Mouse (Mus musculus): ENCODE measurements around the gene Chrna4. TPM values are rescaled to one million over a fixed set of nuclear protein-coding genes. Genes with fewer than 3 reads are reported as not detected.

The Chrna4 gene
- total RNA-seq (2018; cell fraction: chromatin; rRNA removed) = not detected
- total RNA-seq (2018; cell fraction: cytosol; rRNA removed) = not detected
- total RNA-seq (2018; cell fraction: nucleus; rRNA removed) = not detected
- not detected in 3 replicates for polyA plus RNA-seq (2018)

DNA sequence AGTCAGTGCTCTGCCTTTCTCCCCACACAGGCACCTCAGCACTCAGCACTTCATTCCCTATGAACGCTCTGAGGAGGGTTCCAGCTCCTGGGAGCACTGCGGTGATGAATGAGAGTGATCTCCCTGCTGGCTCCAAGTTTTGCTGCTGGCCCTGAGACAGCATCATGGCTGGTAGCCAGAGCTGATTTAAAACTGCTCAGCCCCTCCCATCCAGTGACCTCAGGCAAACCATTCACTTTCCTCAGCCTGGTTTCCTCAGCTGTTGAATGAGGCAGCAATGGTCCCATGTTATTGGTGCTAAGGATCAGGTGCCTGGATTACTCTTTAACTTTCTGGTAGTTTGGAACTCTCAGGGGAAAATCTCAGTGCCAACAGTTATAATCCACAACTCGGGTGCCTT, at the start of gene Chrna4:
Gene Chrna4, minus strand, starts transcription at position 110 of the 400 bp plus-strand sequence.
- 72% methylated on average over 3 of the region's 3 CpGs for WGBS (ENCODE audit: missing documents)
- Histone ChIP-seq H3K4me3 (ENCODE audit: inconsistent target) (no peak within 1 kb of the TSS), H3K36me3 (ENCODE audit: inconsistent target) (no peaks in the 10 kb centered on the region), H3K79me2 (ENCODE audit: inconsistent target) (no peaks in the 10 kb centered on the region), H3K27ac (no peak within 1 kb of the TSS)

DNA sequence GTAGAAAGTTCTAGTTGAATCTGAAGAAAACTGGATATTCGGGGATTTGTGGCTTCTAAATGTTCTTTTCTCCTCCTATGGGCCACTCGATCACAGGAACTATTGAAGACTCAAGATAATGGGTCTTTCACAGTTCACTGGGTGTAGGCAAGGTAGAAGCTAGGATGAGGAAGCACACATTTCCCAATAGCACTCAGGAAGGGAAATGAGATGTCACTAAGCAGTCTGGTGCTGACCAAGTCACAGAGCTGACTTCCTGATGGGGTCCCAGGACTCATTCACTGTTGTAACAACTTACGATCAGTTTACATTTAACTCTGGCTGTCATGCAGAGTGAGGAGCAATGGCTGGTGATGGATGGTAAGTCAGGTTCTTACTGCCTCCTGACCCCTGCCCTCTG, 46.8 kb upstream of the Chrna4 start:
- Histone ChIP-seq H3K79me2 (ENCODE audit: inconsistent target) (no peaks in the 10 kb centered on the region), H3K36me3 (ENCODE audit: inconsistent target) (no peaks in the 10 kb centered on the region), H3K27ac (no peak overlapping the region), H3K4me3 (ENCODE audit: inconsistent target) (no peak overlapping the region)
- WGBS (ENCODE audit: missing documents) = 42% methylated on average over 3 of the region's 3 CpGs

DNA sequence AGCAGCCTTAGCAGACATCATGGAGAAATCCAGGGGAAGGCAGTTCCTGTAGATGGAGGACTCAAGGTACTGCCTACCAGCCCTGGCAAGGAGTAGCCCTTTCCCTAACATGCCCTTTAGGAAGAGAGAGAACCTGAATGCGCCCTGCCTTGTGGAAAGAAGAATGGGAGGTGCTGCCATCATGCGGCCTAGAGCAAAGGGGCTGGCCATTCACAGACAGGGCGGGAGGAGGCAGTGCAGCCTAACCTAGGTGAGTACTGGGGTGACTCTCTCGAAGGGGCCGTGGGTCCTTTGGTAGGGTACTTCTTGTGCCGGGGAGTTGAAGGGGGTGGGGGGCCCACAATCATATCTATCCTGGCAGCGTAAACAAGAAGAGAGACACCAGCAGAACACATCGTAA, 41.7 kb upstream of the Chrna4 start:
- Histone ChIP-seq H3K27ac (no peak overlapping the region), H3K79me2 (ENCODE audit: inconsistent target) (no peaks in the 10 kb centered on the region), H3K36me3 (ENCODE audit: inconsistent target) (no peaks in the 10 kb centered on the region), H3K4me3 (ENCODE audit: inconsistent target) (no peak overlapping the region)
- 82% methylated on average over 7 of the region's 8 CpGs for WGBS (ENCODE audit: missing documents)

DNA sequence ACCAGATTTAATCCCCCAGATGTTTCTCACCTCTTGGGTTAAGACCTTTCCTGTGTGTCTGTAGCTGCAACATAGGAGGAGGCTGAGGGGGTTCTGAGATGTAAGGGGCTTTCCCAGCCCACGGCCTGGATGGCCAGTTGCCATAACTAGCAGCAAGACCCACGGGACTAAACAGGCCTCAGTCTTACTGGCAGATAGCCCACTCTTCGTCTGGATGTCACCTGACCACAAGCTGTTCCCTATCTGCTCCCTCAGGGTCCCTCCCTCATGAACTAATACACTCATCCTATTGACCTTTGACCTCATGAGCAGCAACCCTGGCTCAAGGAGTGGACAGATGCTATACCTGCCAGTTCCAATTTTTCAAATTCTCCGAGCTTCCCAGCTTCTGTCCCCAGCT, 40.6 kb upstream of the Chrna4 start:
- WGBS (ENCODE audit: missing documents) = 40% methylated on average over 4 of the region's 4 CpGs
- no peak overlapping the region for H3K4me3 ChIP-seq (ENCODE audit: inconsistent target)
- H3K36me3 ChIP-seq (ENCODE audit: inconsistent target) = no peaks in the 10 kb centered on the region
- no peak overlapping the region for H3K27ac ChIP-seq
- H3K79me2 ChIP-seq (ENCODE audit: inconsistent target) = no peaks in the 10 kb centered on the region

DNA sequence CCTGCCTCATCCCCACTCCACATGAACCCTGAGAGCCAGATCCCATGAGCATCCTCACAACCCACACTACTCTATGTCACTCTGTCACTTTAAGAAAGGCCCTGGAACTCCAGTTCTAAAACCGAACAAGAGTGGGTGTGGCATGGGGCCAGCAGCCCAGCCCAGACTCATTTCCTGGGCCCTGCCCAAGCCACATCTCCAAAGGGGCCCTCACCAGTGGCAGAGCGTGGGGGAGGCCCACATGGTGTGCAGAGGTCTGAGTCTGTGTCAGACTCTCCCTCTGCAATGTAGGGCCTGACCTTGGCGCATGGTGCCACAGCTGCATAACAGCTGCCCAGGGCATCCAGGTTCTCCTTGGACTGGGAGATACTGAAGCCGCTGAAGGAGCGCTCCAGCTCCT, 37.5 kb upstream of the Chrna4 start:
- Histone ChIP-seq H3K79me2 (ENCODE audit: inconsistent target) (no peaks in the 10 kb centered on the region), H3K4me3 (ENCODE audit: inconsistent target) (no peak overlapping the region), H3K36me3 (ENCODE audit: inconsistent target) (no peaks in the 10 kb centered on the region), H3K27ac (no peak overlapping the region)
- 55% methylated on average over 5 of the region's 5 CpGs for WGBS (ENCODE audit: missing documents)

DNA sequence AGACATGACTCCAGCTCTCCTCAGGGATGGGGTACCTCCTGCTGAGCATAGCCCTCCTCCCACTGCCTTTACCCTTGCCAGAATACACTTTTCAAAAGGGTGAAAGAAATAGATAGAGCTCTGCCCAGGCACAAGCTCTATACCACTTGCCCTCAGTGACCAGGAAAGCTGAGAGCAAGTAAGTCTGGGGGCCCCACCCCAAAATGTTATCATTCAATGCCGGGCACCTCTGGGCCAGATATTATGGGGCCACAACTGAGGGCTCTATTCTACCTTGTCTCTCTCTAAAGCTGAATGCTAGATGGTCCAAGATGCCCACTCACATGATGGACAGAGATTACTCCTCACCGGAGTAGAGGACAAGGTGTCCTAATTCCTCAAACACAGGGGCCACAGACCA, 36.2 kb upstream of the Chrna4 start:
- Histone ChIP-seq H3K4me3 (ENCODE audit: inconsistent target) (no peak overlapping the region), H3K36me3 (ENCODE audit: inconsistent target) (no peaks in the 10 kb centered on the region), H3K27ac (no peak overlapping the region), H3K79me2 (ENCODE audit: inconsistent target) (no peaks in the 10 kb centered on the region)
- 88% methylated on average over 2 of the region's 2 CpGs for WGBS (ENCODE audit: missing documents)

DNA sequence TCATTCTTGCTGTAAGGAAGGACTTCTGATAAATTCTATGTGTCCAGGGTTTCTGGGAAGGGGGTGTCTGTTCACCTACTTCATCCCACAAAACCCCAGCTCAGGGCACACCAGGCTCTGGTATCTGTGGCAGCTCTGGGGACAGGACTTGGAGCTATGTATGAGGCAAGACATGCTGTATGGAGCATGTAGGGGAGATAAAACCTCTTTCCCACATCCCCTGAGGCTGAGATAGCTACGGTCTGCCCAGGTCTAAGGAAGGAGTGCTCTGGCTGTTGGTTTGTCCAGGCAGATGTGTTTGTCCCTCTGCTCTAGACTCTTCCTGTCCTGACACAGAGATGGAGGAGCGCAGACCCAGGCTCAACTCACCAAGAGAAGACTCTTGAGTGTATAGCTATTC, 35.6 kb upstream of the Chrna4 start:
- 91% methylated on average over 2 of the region's 2 CpGs for WGBS (ENCODE audit: missing documents)
- no peak overlapping the region for H3K27ac ChIP-seq
- no peaks in the 10 kb centered on the region for H3K36me3 ChIP-seq (ENCODE audit: inconsistent target)
- H3K4me3 ChIP-seq (ENCODE audit: inconsistent target) = no peak overlapping the region
- H3K79me2 ChIP-seq (ENCODE audit: inconsistent target) = no peaks in the 10 kb centered on the region

DNA sequence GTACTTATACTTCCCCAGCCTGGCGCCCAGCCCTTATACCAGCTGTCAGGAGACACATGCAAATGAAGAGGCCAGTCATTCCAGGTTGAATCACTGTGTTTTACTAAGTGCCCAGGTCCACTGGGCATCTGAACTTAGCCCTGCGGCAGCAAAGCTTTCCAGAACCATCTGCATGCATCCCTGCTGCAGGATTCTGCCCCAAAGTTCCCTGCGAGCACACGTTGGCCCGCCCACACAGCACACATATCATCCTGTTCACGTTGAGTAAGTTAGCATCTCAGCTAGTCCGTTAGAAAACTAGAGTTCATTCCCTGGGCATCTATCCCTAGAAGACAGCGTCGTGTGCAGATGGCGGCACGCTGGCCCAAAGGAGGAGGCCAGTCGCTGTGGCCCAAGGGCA, 32.2 kb upstream of the Chrna4 start:
- Histone ChIP-seq H3K79me2 (ENCODE audit: inconsistent target) (no peaks in the 10 kb centered on the region), H3K4me3 (ENCODE audit: inconsistent target) (no peak overlapping the region), H3K36me3 (ENCODE audit: inconsistent target) (no peaks in the 10 kb centered on the region), H3K27ac (no peak overlapping the region)
- 90% methylated on average over 11 of the region's 12 CpGs for WGBS (ENCODE audit: missing documents)

DNA sequence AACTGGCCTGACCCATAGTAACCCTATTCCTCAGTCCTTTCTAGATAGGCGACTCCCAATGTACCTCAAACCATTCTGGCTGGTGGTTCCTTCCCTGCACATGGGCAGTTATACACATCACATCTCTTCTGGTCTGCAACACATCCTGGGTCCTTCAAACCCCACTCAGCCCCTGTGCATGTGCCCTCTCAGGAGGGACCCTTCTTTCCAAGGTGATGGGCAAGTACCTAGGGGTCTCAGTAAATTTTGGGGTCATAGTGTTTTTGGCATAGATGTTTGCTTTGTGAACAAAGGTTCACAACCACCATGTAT, 29.0 kb upstream of the Chrna4 start:
- Histone ChIP-seq H3K79me2 (ENCODE audit: inconsistent target) (no peaks in the 10 kb centered on the region), H3K4me3 (ENCODE audit: inconsistent target) (no peak overlapping the region), H3K36me3 (ENCODE audit: inconsistent target) (no peaks in the 10 kb centered on the region), H3K27ac (no peak overlapping the region)
- 0% methylated on average over 1 of the region's 1 CpGs for WGBS (ENCODE audit: missing documents)

DNA sequence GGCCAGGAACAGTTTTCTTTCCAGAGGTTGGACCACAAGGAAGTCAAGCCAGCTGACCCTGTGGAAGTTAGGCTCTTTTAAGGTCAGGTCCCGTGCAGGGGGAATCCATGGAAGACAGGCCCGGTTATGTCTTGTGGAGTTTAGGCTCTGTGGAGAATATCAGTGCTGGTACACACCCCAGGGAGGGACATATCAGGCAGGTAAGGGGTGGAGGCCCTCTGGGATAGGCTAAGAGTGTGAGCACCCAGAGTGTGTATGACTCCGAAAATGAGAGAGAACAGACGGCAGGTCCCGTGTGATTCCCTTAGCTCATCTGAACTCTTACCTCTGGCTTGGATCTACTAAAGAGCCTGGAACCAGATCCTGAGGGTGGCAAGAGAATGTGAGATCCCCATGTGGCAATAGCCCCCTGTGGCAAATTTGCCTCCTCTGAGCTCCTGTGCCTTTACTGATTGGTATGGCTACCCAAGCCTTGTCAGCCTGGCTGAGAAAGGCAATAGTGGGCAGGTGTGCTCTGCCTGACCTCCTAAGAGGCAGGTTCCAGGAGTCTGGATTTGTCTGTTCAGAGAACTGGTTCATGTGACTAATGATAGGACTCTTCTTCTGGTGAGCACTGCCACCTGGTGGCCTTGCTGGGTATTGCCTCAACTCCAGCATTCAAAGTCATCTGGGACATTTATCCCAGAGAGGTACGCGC, 28.5 kb upstream of the Chrna4 start:
- Histone ChIP-seq H3K27ac (no peak overlapping the region), H3K4me3 (ENCODE audit: inconsistent target) (no peak overlapping the region), H3K79me2 (ENCODE audit: inconsistent target) (no peaks in the 10 kb centered on the region), H3K36me3 (ENCODE audit: inconsistent target) (no peaks in the 10 kb centered on the region)
- WGBS (ENCODE audit: missing documents) = 61% methylated on average over 7 of the region's 7 CpGs

DNA sequence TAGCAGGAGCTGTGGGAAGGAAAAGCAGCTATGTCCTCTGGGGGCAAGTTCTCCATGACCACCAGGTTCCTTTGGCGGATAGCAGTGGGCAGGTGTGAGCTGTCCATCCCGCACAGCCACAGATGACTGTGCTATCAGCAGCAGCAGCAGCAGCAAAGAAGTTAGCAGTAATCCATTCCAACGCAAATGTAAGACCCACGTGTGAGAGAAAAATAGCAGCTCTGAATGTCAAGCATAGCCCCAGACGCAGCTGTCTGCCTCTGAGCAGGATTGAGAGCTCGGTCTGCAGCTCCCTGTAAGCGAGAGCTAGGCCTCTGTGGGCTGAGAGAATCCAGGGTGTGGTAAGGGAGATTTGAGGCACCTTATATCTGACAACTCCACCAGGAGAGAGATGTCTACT, 26.8 kb upstream of the Chrna4 start:
- Histone ChIP-seq H3K27ac (no peak overlapping the region), H3K36me3 (ENCODE audit: inconsistent target) (no peaks in the 10 kb centered on the region), H3K4me3 (ENCODE audit: inconsistent target) (no peak overlapping the region), H3K79me2 (ENCODE audit: inconsistent target) (no peaks in the 10 kb centered on the region)
- WGBS (ENCODE audit: missing documents) = 73% methylated on average over 7 of the region's 7 CpGs

DNA sequence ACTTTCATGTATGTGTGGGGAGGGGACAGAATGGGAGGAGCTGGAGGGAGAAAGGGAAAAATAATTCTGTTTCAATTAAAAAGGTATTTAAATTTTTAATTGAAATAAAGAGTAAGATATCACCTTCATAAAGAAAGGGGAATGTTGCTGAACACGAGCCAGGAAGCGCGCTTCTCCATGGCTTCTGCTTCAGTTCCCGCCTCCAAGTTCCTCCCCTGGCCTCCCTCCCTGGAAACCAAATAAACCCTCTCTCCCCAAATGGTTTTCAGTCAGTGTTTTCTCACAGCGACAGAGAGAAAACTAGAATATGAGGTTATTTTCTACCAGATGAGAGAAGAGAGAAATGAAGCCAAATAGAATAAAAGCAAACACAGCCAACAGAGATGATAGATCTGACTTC, 25.2 kb upstream of the Chrna4 start:
- no peaks in the 10 kb centered on the region for H3K36me3 ChIP-seq (ENCODE audit: inconsistent target)
- no peaks in the 10 kb centered on the region for H3K79me2 ChIP-seq (ENCODE audit: inconsistent target)
- H3K27ac ChIP-seq = no peak overlapping the region
- WGBS (ENCODE audit: missing documents) = 71% methylated on average over 3 of the region's 5 CpGs
- no peak overlapping the region for H3K4me3 ChIP-seq (ENCODE audit: inconsistent target)

DNA sequence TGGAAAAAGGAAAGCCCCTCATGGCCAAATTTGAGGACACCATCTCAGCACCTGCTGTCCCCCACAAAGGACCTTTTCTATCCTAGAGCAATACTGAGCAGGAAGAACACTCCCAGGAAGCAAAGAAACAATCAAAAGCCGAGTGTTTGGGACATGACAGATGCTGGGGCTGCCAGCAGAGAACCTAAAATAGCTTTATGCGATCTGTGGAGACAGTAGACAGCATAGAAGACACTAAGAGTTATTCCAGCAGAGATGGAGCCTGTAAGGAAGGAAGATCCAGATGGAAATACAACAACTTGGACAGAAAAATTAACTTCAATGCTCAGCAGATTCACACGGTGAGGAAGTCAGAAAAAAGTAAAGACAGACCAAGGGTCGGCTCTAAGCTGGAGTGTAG, 22.5 kb upstream of the Chrna4 start:
- H3K79me2 ChIP-seq (ENCODE audit: inconsistent target) = no peaks in the 10 kb centered on the region
- no peaks in the 10 kb centered on the region for H3K36me3 ChIP-seq (ENCODE audit: inconsistent target)
- H3K27ac ChIP-seq = no peak overlapping the region
- 43% methylated on average over 4 of the region's 4 CpGs for WGBS (ENCODE audit: missing documents)
- H3K4me3 ChIP-seq (ENCODE audit: inconsistent target) = no peak overlapping the region

DNA sequence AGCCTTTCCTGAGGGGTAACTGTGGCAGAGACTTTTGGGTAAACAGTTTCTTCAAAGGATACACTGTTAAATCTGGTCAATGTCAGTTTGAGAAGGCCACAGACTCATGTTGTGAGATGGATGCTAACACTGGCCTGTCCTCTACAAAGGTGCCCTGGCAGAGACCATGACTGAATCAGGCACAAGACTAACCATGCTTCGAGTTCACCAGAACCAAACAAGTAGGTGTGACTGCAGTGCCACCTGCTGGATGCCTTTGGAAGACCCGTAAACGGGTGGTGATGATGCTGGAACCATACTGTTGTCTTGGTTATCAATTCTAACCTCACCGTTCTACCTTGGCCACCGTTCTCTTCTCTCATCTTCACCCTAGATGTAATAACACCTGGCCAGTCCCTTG, 16.8 kb upstream of the Chrna4 start:
- Histone ChIP-seq H3K27ac (no peak overlapping the region), H3K36me3 (ENCODE audit: inconsistent target) (no peaks in the 10 kb centered on the region), H3K79me2 (ENCODE audit: inconsistent target) (no peaks in the 10 kb centered on the region), H3K4me3 (ENCODE audit: inconsistent target) (no peak overlapping the region)
- 17% methylated on average over 5 of the region's 5 CpGs for WGBS (ENCODE audit: missing documents)

DNA sequence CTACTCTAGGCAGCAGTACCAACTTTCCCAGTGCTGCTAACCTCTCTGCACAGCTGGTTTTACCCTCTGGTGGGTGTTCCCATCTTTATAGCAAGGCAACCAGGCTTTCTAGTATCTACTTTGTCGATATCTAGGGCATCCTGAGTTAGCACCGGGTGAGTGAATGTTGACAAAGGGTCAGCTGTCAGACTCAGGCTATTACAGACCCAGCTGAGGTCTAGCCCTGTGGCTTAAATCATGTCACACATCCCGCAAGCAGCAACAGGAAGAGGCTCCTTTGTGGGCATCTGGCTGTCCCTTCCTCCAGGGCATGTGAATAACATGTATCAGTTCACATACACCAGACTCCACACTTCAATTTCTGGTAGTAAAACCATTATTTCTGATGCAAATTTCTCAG, 14.8 kb upstream of the Chrna4 start:
- H3K79me2 ChIP-seq (ENCODE audit: inconsistent target) = no peaks in the 10 kb centered on the region
- H3K27ac ChIP-seq = no peak overlapping the region
- H3K4me3 ChIP-seq (ENCODE audit: inconsistent target) = no peak overlapping the region
- WGBS (ENCODE audit: missing documents) = 37% methylated on average over 3 of the region's 3 CpGs
- no peaks in the 10 kb centered on the region for H3K36me3 ChIP-seq (ENCODE audit: inconsistent target)

DNA sequence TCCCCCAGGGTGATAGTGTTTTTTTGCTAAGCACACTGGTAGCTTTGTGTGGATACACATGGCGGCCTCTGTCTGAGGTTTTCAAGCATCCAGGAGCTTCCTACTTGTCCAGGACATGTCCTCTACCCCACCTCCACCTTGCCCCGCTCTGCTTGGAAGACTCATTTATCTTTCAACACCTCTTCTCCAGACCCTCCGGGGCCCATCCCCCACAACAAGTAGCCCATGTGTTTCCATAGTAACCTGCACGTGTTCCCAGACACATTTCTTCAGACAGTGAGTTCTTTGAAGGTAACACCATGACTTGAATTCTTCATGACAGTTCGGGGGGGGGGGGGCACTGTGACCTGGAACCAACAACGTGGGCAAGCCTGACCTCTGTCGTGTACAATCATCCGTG, 14.0 kb upstream of the Chrna4 start:
- 66% methylated on average over 8 of the region's 8 CpGs for WGBS (ENCODE audit: missing documents)
- Histone ChIP-seq H3K4me3 (ENCODE audit: inconsistent target) (no peak overlapping the region), H3K36me3 (ENCODE audit: inconsistent target) (no peaks in the 10 kb centered on the region), H3K27ac (no peak overlapping the region), H3K79me2 (ENCODE audit: inconsistent target) (no peaks in the 10 kb centered on the region)
